Mouse (Mus musculus): ENCODE results near the gene Ccng1. TPM values are rescaled to one million over a fixed set of nuclear protein-coding genes. Genes with fewer than 3 reads are reported as not detected.

Gene Ccng1
- polyA plus RNA-seq (2016; fragmentation: Nextera tagmentation; extraction: Ambion mirVana), result 23.6 and 23.7 TPM in 2 replicates

GRCm38 (mm10) chr11:40755109-40755627, at the start of gene Ccng1:
TSS of gene Ccng1 (minus strand) at chr11:40755311.
- Histone ChIP-seq H3K36me3 (no peaks in the 10 kb centered on the region), H3K4me3 (peak within 1 kb of the TSS; percentile 87), H3K27me3 (ENCODE audit: low read depth, poor library complexity, severe bottlenecking) (no peaks in the 10 kb centered on the region), H3K4me1 (peaks cover 11% of the 10 kb centered on the region), H3K9me3 (replicated peaks) (no peaks in the 10 kb centered on the region), H3K27ac (peak within 1 kb of the TSS; percentile 89)
- WGBS, result under 1% methylated on average over 25 of the region's 25 CpGs
- peak; percentile 87 for DNase-seq (ENCODE audit: low spot score)

- Histone ChIP-seq H3K4me3 (no peak overlapping the region), H3K27ac (no peak overlapping the region), H3K4me1 (no peaks in the 10 kb centered on the region), H3K9me3 (replicated peaks) (no peaks in the 10 kb centered on the region), H3K27me3 (ENCODE audit: low read depth, poor library complexity, severe bottlenecking) (no peaks in the 10 kb centered on the region), H3K36me3 (no peaks in the 10 kb centered on the region)
- no peak for DNase-seq (ENCODE audit: low spot score)
- WGBS, result 79% methylated on average over 5 of the region's 5 CpGs
Measured at GRCm38 (mm10) chr11:40790307-40790706, 35.2 kb upstream of the Ccng1 start.

GRCm38 (mm10) chr11:40789701-40790100, 34.6 kb upstream of the Ccng1 start:
- H3K4me3 ChIP-seq, result no peak overlapping the region
- no peak for DNase-seq (ENCODE audit: low spot score)
- no peaks in the 10 kb centered on the region for H3K27me3 ChIP-seq (ENCODE audit: low read depth, poor library complexity, severe bottlenecking)
- no peaks in the 10 kb centered on the region for H3K4me1 ChIP-seq
- no peak overlapping the region for H3K27ac ChIP-seq
- WGBS, result 87% methylated on average over 4 of the region's 4 CpGs
- no peaks in the 10 kb centered on the region for H3K9me3 ChIP-seq (replicated peaks)
- no peaks in the 10 kb centered on the region for H3K36me3 ChIP-seq

- Histone ChIP-seq H3K9me3 (replicated peaks) (no peaks in the 10 kb centered on the region), H3K4me3 (no peak overlapping the region), H3K4me1 (no peaks in the 10 kb centered on the region), H3K36me3 (no peaks in the 10 kb centered on the region), H3K27me3 (ENCODE audit: low read depth, poor library complexity, severe bottlenecking) (no peaks in the 10 kb centered on the region), H3K27ac (no peak overlapping the region)
- 94% methylated on average over 2 of the region's 2 CpGs for WGBS
- DNase-seq (ENCODE audit: low spot score), result no peak
Measured at GRCm38 (mm10) chr11:40786900-40787299, 31.8 kb upstream of the Ccng1 start.

- Histone ChIP-seq H3K36me3 (no peaks in the 10 kb centered on the region), H3K27me3 (ENCODE audit: low read depth, poor library complexity, severe bottlenecking) (no peaks in the 10 kb centered on the region), H3K4me3 (no peak overlapping the region), H3K27ac (no peak overlapping the region), H3K4me1 (no peaks in the 10 kb centered on the region), H3K9me3 (replicated peaks) (no peaks in the 10 kb centered on the region)
- 83% methylated on average over 8 of the region's 8 CpGs for WGBS
- DNase-seq (ENCODE audit: low spot score), result no peak
Measured at GRCm38 (mm10) chr11:40784326-40784725, 29.2 kb upstream of the Ccng1 start.

GRCm38 (mm10) chr11:40783346-40783745, 28.2 kb upstream of the Ccng1 start:
- Histone ChIP-seq H3K4me3 (no peak overlapping the region), H3K27ac (no peak overlapping the region), H3K9me3 (replicated peaks) (no peaks in the 10 kb centered on the region), H3K4me1 (no peaks in the 10 kb centered on the region), H3K27me3 (ENCODE audit: low read depth, poor library complexity, severe bottlenecking) (no peaks in the 10 kb centered on the region), H3K36me3 (no peaks in the 10 kb centered on the region)
- 93% methylated on average over 1 of the region's 1 CpGs for WGBS
- DNase-seq (ENCODE audit: low spot score), result no peak

- H3K36me3 ChIP-seq, result no peaks in the 10 kb centered on the region
Measured at GRCm38 (mm10) chr11:40781857-40782256, 26.7 kb upstream of the Ccng1 start.

GRCm38 (mm10) chr11:40775315-40776269, 20.5 kb upstream of the Ccng1 start:
- Histone ChIP-seq H3K4me1 (no peaks in the 10 kb centered on the region), H3K27ac (no peak overlapping the region), H3K27me3 (ENCODE audit: low read depth, poor library complexity, severe bottlenecking) (no peaks in the 10 kb centered on the region), H3K9me3 (replicated peaks) (no peaks in the 10 kb centered on the region), H3K36me3 (no peaks in the 10 kb centered on the region), H3K4me3 (no peak overlapping the region)
- WGBS, result 55% methylated on average over 12 of the region's 12 CpGs
- peak; percentile 30 for DNase-seq (ENCODE audit: low spot score)

More at GRCm38 (mm10) chr11:40781857-40782256, 26.7 kb upstream of the Ccng1 start:
- WGBS, result 71% methylated on average over 2 of the region's 2 CpGs
- no peaks in the 10 kb centered on the region for H3K9me3 ChIP-seq (replicated peaks)
- H3K27ac ChIP-seq, result no peak overlapping the region
- no peaks in the 10 kb centered on the region for H3K27me3 ChIP-seq (ENCODE audit: low read depth, poor library complexity, severe bottlenecking)
- DNase-seq (ENCODE audit: low spot score), result no peak
- H3K4me3 ChIP-seq, result no peak overlapping the region
- no peaks in the 10 kb centered on the region for H3K4me1 ChIP-seq

GRCm38 (mm10) chr11:40764690-40765089, 9.6 kb upstream of the Ccng1 start:
- no peaks in the 10 kb centered on the region for H3K4me1 ChIP-seq
- no peak overlapping the region for H3K4me3 ChIP-seq
- H3K36me3 ChIP-seq, result no peaks in the 10 kb centered on the region
- no peak overlapping the region for H3K27ac ChIP-seq
- no peaks in the 10 kb centered on the region for H3K9me3 ChIP-seq (replicated peaks)
- WGBS, result 82% methylated on average over 4 of the region's 4 CpGs
- H3K27me3 ChIP-seq (ENCODE audit: low read depth, poor library complexity, severe bottlenecking), result no peaks in the 10 kb centered on the region
- DNase-seq (ENCODE audit: low spot score), result no peak

- 46% methylated on average over 2 of the region's 2 CpGs for WGBS
- H3K27ac ChIP-seq, result no peak overlapping the region
- no peak for DNase-seq (ENCODE audit: low spot score)
- H3K36me3 ChIP-seq, result no peaks in the 10 kb centered on the region
- H3K4me3 ChIP-seq, result no peak overlapping the region
- H3K4me1 ChIP-seq, result no peaks in the 10 kb centered on the region
- H3K9me3 ChIP-seq (replicated peaks), result no peaks in the 10 kb centered on the region
- H3K27me3 ChIP-seq (ENCODE audit: low read depth, poor library complexity, severe bottlenecking), result no peaks in the 10 kb centered on the region
Measured at GRCm38 (mm10) chr11:40763395-40763794, 8.3 kb upstream of the Ccng1 start.

- WGBS, result 90% methylated on average over 8 of the region's 8 CpGs
- Histone ChIP-seq H3K36me3 (no peaks in the 10 kb centered on the region), H3K4me3 (no peak overlapping the region), H3K27ac (no peak overlapping the region), H3K27me3 (ENCODE audit: low read depth, poor library complexity, severe bottlenecking) (no peaks in the 10 kb centered on the region), H3K4me1 (0 out of 2 replicates have a peak, but pooled peaks cover 4% of the 10 kb centered on the region), H3K9me3 (replicated peaks) (no peaks in the 10 kb centered on the region)
- DNase-seq (ENCODE audit: low spot score), result no peak
Measured at GRCm38 (mm10) chr11:40759896-40760295, 4.8 kb upstream of the Ccng1 start.

GRCm38 (mm10) chr11:40755968-40756367, 857 bp upstream of the Ccng1 start:
- H3K4me1 ChIP-seq, result peaks cover 11% of the 10 kb centered on the region
- no peaks in the 10 kb centered on the region for H3K27me3 ChIP-seq (ENCODE audit: low read depth, poor library complexity, severe bottlenecking)
- peak overlapping the region; percentile 89; the same call in 1 of the 2 replicates for H3K27ac ChIP-seq
- no peaks in the 10 kb centered on the region for H3K36me3 ChIP-seq
- no peaks in the 10 kb centered on the region for H3K9me3 ChIP-seq (replicated peaks)
- H3K4me3 ChIP-seq, result no peak overlapping the region
- WGBS, result 91% methylated on average over 8 of the region's 8 CpGs
- no peak for DNase-seq (ENCODE audit: low spot score)

- no peaks in the 10 kb centered on the region for H3K27me3 ChIP-seq (ENCODE audit: low read depth, poor library complexity, severe bottlenecking)
- peak overlapping the region; percentile 87 for H3K4me3 ChIP-seq
- H3K36me3 ChIP-seq, result no peaks in the 10 kb centered on the region
- no peaks in the 10 kb centered on the region for H3K9me3 ChIP-seq (replicated peaks)
- H3K4me1 ChIP-seq, result peaks cover 11% of the 10 kb centered on the region
- H3K27ac ChIP-seq, result peak overlapping the region; percentile 89
- 4% methylated on average over 19 of the region's 19 CpGs for WGBS
- no peak for DNase-seq (ENCODE audit: low spot score)
Measured at GRCm38 (mm10) chr11:40754664-40755107, 425 bp downstream of the Ccng1 start.

Data from limb, embryonic 10.5 days (tissue).